Mouse (Mus musculus) Patski (cell line): ENCODE data around the gene Cpne6. TPM values are rescaled to one million over a fixed set of nuclear protein-coding genes. Genes with fewer than 3 reads are reported as not detected.

Experiments used
- ATAC-seq: fragments of 100-300 bp; one replicate; pipeline ENCODE4 v1.8.0; 2021
- CTCF ChIA-PET: fragments of 350-600 bp; sonication (Branson Sonifier 250); formaldehyde crosslinking; loops from one replicate; lab custom pipeline; 2022; ENCODE audit warnings: inconsistent platforms; lab: Charles Lee
- POLR2A ChIA-PET: fragments of 350-600 bp; sonication (Branson Sonifier 250); formaldehyde crosslinking; loops from one replicate; lab custom pipeline; 2022; ENCODE audit warnings: antibody characterized with exemption, inconsistent platforms; lab: Charles Lee
- DNase-seq: peaks from one replicate; pipeline ENCODE4 v3.0.0-alpha.2; 2011; ENCODE audit warnings: low read depth, low spot score
- H3K27me3 ChIP-seq: fragments of 371-371 bp; one replicate; pipeline ENCODE4 v1.5.1; 2021
- CTCF ChIP-seq: fragments of 100-300 bp; IDR thresholded peaks from one replicate; pipeline ENCODE4 v1.5.1; 2021
- in situ Hi-C: fragments of 300-500 bp; cut with MboI; formaldehyde crosslinking; loops from 3 replicates; pipeline ENCODE4 v1.11.1; 2018; ENCODE audit warnings: low pct_unique_long_range_greater_than_20kb, mixed read lengths
- polyA plus RNA-seq: library from polyadenylated mRNA; unstranded; gene quantifications from one replicate; pipeline ENCODE4 v1.2.3, GENCODE M21; 2021

Gene Cpne6
- polyA plus RNA-seq, 1 experiment from 2014 or later = not detected

- in situ Hi-C loops = loop anchor here (10.0 kb wide), 2 partner anchors 58 to 118 kb away; partner anchors contain the start of gene Rec8
- no peak for TF ChIP-seq CTCF
- H3K27me3 ChIP-seq = no peaks in the 10 kb centered on the region
- ChIA-PET CTCF (interaction anchor here (0.9 to 2.4 kb wide), 10 partner anchors 28 to 375 kb away, joined by 3 to 30 read pairs (median 4); partner anchors contain the start of genes Fitm1, Nrl and Pck2), POLR2A (interaction anchor here (0.9 to 1.1 kb wide), 2 partner anchors 48 to 63 kb away, joined by 4 to 5 read pairs; partner anchors contain the start of genes A730061H03Rik and Dcaf11)
- no peak for ATAC-seq
- DNase-seq = no peak
Observed at GRCm38 (mm10) chr14:55496761-55497448, 13.3 kb upstream of the Cpne6 start.

GRCm38 (mm10) chr14:55497449-55497821 lies 12.8 kb upstream of the Cpne6 start:
- ChIA-PET POLR2A (interaction anchor here (0.9 to 1.1 kb wide), 2 partner anchors 47 to 63 kb away, joined by 4 to 5 read pairs; partner anchors contain the start of genes A730061H03Rik and Dcaf11), CTCF (interaction anchor here (0.9 to 2.4 kb wide), 10 partner anchors 27 to 376 kb away, joined by 3 to 30 read pairs (median 4); partner anchors contain the start of genes Fitm1, Nrl and Pck2)
- DNase-seq = peak; percentile 27
- peaks cover 3% of the 10 kb centered on the region for H3K27me3 ChIP-seq
- peak; percentile 52 for ATAC-seq
- no peak for TF ChIP-seq CTCF
- in situ Hi-C loops = loop anchor here (10.0 kb wide), 2 partner anchors 57 to 117 kb away; partner anchors contain the start of gene Rec8

- in situ Hi-C loops = no loop called here
- DNase-seq (no peak), ATAC-seq (no peak)
- POLR2A ChIA-PET = no interaction called here
- peaks cover 51% of the 10 kb centered on the region for H3K27me3 ChIP-seq
- CTCF ChIA-PET = interaction anchor here (0.6 kb wide), 1 partner anchor 511 kb away, joined by 3 read pairs; no protein-coding TSS in a partner anchor
- no peak for TF ChIP-seq CTCF
Observed at GRCm38 (mm10) chr14:55505612-55506011, 4.6 kb upstream of the Cpne6 start.

GRCm38 (mm10) chr14:55507801-55508200 lies 2.4 kb upstream of the Cpne6 start:
- no peak for TF ChIP-seq CTCF
- peaks cover 68% of the 10 kb centered on the region for H3K27me3 ChIP-seq
- in situ Hi-C loops = no loop called here
- DNase-seq (no peak), ATAC-seq (no peak)
- ChIA-PET POLR2A (no interaction called here), CTCF (interaction anchor here (1.4 to 1.7 kb wide), 2 partner anchors 17 to 28 kb away, joined by 3 to 4 read pairs; partner anchors contain the start of gene Carmil3)

GRCm38 (mm10) chr14:55509540-55509939 lies 705 bp upstream of the Cpne6 start:
- no peak for ATAC-seq
- POLR2A ChIA-PET = no interaction called here
- H3K27me3 ChIP-seq = peaks cover 74% of the 10 kb centered on the region

GRCm38 (mm10) chr14:55511037-55511436 lies 792 bp downstream of the Cpne6 start:
- ChIA-PET CTCF (no interaction called here), POLR2A (no interaction called here)
- H3K27me3 ChIP-seq = peaks cover 81% of the 10 kb centered on the region
- no peak for DNase-seq
- in situ Hi-C loops = no loop called here
- peak; percentile 12 for ATAC-seq
- TF ChIP-seq CTCF = no peak

More at GRCm38 (mm10) chr14:55509540-55509939, 705 bp upstream of the Cpne6 start:
- no peak for TF ChIP-seq CTCF
- in situ Hi-C loops = no loop called here
- DNase-seq = no peak
- CTCF ChIA-PET = no interaction called here

- in situ Hi-C loops = no loop called here
- CTCF ChIA-PET = no interaction called here
- no peak for ATAC-seq
- peaks cover 82% of the 10 kb centered on the region for H3K27me3 ChIP-seq
- no peak for TF ChIP-seq CTCF
- POLR2A ChIA-PET = no interaction called here
- DNase-seq = no peak
Observed at GRCm38 (mm10) chr14:55513927-55514326, 3.7 kb downstream of the Cpne6 start.

GRCm38 (mm10) chr14:55515846-55516245 lies 5.6 kb downstream of the Cpne6 start:
- TF ChIP-seq CTCF = no peak
- ChIA-PET CTCF (interaction anchor here (1.2 kb wide), 1 partner anchor 12 kb away, joined by 3 read pairs; no protein-coding TSS in a partner anchor), POLR2A (interaction anchor here (0.7 kb wide), 1 partner anchor 12 kb away, joined by 3 read pairs; no protein-coding TSS in a partner anchor)
- in situ Hi-C loops = no loop called here
- no peak for ATAC-seq
- DNase-seq = no peak
- H3K27me3 ChIP-seq = peaks cover 80% of the 10 kb centered on the region

- no peak for TF ChIP-seq CTCF
- ChIA-PET CTCF (interaction anchor here (1.2 to 1.5 kb wide), 3 partner anchors 9 to 25 kb away, joined by 3 to 4 read pairs (median 4); no protein-coding TSS in a partner anchor), POLR2A (no interaction called here)
- H3K27me3 ChIP-seq = peaks cover 74% of the 10 kb centered on the region
- in situ Hi-C loops = no loop called here
- ATAC-seq (no peak), DNase-seq (no peak)
Observed at GRCm38 (mm10) chr14:55518897-55519296, 8.7 kb downstream of the Cpne6 start.

GRCm38 (mm10) chr14:55519604-55520003 lies 9.4 kb downstream of the Cpne6 start:
- peaks cover 68% of the 10 kb centered on the region for H3K27me3 ChIP-seq
- DNase-seq = no peak
- no peak for ATAC-seq
- no peak for TF ChIP-seq CTCF
- CTCF ChIA-PET = interaction anchor here (0.8 to 1.5 kb wide), 3 partner anchors 8 to 26 kb away, joined by 3 to 4 read pairs (median 4); no protein-coding TSS in a partner anchor
- in situ Hi-C loops = no loop called here
- POLR2A ChIA-PET = no interaction called here
